Mouse (Mus musculus): ENCODE data around the gene Sars2.

DNA sequence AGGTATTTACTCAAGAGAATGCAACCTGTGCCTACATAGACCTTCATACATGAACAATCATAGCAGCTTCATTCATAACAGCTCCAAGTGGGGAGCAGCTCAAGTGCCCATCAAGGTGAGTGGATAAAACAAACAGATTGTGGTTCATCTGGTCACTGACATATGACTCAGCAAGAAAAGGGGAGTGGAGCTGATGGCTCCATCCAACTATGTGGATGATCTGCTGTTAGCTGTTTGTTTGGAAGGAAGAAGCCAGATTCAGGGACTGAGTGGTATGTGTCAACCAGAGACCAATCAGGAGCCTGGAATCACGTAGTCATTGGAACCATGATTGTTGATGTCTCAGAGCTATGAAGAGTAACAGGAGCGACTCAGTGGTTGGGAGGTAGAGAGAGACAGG is 17.2 kb upstream of the Sars2 start:
- TF ChIP-seq POLR2A (IDR thresholded peaks at IDR 0.05; ENCODE audit: borderline replicate concordance, extremely low read depth, low read depth, low read length), result no peak
- no peak for TF ChIP-seq CTCF (IDR thresholded peaks at IDR 0.05; ENCODE audit: insufficient read depth, low read length)
